Mouse (Mus musculus): ENCODE measurements around the gene Jun.
A peak's percentile ranks its signal among the peaks of the same experiment; 100 is the strongest.

Jun gene

GRCm38 (mm10) chr4:95070407-95070806, 18.4 kb upstream of the Jun start:
- DNase-seq, result no peak

GRCm38 (mm10) chr4:95068045-95068948, 16.3 kb upstream of the Jun start:
- DNase-seq, result no peak

GRCm38 (mm10) chr4:95063609-95064210, 11.7 kb upstream of the Jun start:
- DNase-seq, result no peak

GRCm38 (mm10) chr4:95062873-95063272, 10.9 kb upstream of the Jun start:
- no peak for DNase-seq

GRCm38 (mm10) chr4:95057264-95057663, 5.2 kb upstream of the Jun start:
- no peak for DNase-seq

GRCm38 (mm10) chr4:95055276-95055675, 3.3 kb upstream of the Jun start:
- DNase-seq, result no peak

- no peak for DNase-seq
Measured at GRCm38 (mm10) chr4:95054336-95054735, 2.3 kb upstream of the Jun start.

- peak; percentile 75 for DNase-seq
Measured at GRCm38 (mm10) chr4:95053791-95054117, 1.7 kb upstream of the Jun start.

- DNase-seq, result peak; percentile 97
Measured at GRCm38 (mm10) chr4:95053041-95053790, 1.2 kb upstream of the Jun start.

GRCm38 (mm10) chr4:95051311-95051871, 631 bp downstream of the Jun start:
- peak; percentile 63 for DNase-seq

- peak; percentile 77 for DNase-seq
Measured at GRCm38 (mm10) chr4:95050518-95051278, 1.3 kb downstream of the Jun start.

GRCm38 (mm10) chr4:95049884-95050517, 2.0 kb downstream of the Jun start:
- peak; percentile 67 for DNase-seq

- no peak for DNase-seq
Measured at GRCm38 (mm10) chr4:95049153-95049552, 2.9 kb downstream of the Jun start.

GRCm38 (mm10) chr4:95048731-95049100, 3.3 kb downstream of the Jun start:
- no peak for DNase-seq

GRCm38 (mm10) chr4:95048021-95048730, 3.8 kb downstream of the Jun start:
- no peak for DNase-seq

GRCm38 (mm10) chr4:95045133-95045532, 6.9 kb downstream of the Jun start:
- no peak for DNase-seq

- no peak for DNase-seq
Measured at GRCm38 (mm10) chr4:95044721-95045120, 7.3 kb downstream of the Jun start.

- no peak for DNase-seq
Measured at GRCm38 (mm10) chr4:95038024-95038423, 14.0 kb downstream of the Jun start.

GRCm38 (mm10) chr4:95031158-95031557, 20.9 kb downstream of the Jun start:
- DNase-seq, result no peak

GRCm38 (mm10) chr4:95025847-95026600, 26.0 kb downstream of the Jun start:
- no peak for DNase-seq
